Mouse (Mus musculus): ENCODE measurements around the gene Selenof.

DNA sequence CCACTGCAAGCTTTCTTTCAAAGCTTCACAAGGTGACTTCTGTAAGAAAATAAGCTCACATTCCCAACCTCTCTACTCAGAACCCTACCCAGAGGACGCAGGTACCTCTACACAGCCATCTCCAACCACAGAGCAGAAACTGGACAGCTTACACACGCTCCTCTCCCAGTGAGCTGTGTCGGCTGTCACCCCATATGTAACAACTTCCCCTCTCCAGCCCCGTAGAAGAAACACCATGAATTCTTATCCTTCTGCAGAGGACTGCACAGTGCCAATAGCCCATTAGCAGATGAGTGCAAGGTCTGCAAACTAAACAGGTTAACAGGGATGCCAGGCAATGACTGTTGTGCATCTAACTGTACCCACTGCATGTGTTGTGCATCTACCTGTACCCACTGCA is 23.6 kb upstream of the Selenof start:
- TF ChIP-seq POLR2A (IDR thresholded peaks at IDR 0.05; ENCODE audit: insufficient read length, low read depth) (no peak), MYOG (IDR thresholded peaks at IDR 0.05; ENCODE audit: control insufficient read depth in 1 of 3, insufficient read depth in 1 of 3, insufficient read length in 2 of 3, low read depth in 2 of 3) (no peak), E2F4 (IDR thresholded peaks at IDR 0.05; ENCODE audit: insufficient read depth) (no peak)
